Mouse (Mus musculus): ENCODE results near the gene Syt2.

DNA sequence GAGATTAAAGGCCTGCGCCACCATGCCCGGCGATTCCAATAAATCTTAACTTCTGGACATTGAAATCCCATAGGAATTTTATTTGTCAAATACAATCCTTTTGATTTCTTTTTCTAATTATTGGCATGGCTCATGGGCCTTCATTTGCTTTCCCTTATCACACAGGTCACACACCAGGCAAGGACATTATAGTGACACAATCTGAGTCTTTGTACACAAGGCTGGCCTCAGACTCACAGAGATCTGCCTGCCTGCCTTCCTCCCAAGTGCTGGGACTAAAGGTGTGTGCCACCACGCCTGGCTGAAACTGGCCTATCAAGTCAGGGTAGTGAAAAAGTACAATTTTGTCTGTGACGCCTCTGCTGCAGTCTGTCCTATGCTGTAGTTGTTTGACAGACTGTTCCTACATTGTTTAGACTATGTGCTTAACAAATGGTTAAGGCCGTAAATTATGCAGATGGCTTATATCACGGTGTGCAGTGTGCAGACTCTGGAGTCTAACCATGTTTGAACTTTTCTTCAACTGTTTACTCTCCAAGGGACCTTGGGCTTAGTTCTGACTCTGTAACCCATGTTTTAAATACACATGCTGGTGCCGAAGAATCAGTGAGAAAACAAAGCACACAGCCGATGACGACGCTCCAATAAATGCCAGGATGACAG, 117.4 kb downstream of the Syt2 start:
- TF ChIP-seq POLR2A (IDR thresholded peaks at IDR 0.05; ENCODE audit: low read depth, low read length) (no peak), CTCF (conservative IDR thresholded peaks at IDR 0.05; ENCODE audit: insufficient read depth, insufficient read length, low read depth, low read length) (no peak)

Measured in kidney, adult 2 months (tissue).